Mouse (Mus musculus): ENCODE results near the gene Plod1. TPM values are rescaled to one million over a fixed set of nuclear protein-coding genes. Genes with fewer than 3 reads are reported as not detected.

Gene Plod1
- polyA plus RNA-seq, 1 experiment from 2014 or later, result 40.0 TPM

- no peak overlapping the region for H3K9ac ChIP-seq
- H3K27me3 ChIP-seq (ENCODE audit: insufficient read depth, low read length), result no peaks in the 10 kb centered on the region
- WGBS, result 65% methylated on average over 5 of the region's 5 CpGs
- no peak overlapping the region for H3K4me3 ChIP-seq (ENCODE audit: low read depth, low read length)
- 0 out of 2 replicates have a peak overlapping the region, but pooled peaks have one; percentile 84 for H3K4me2 ChIP-seq
- TF ChIP-seq CTCF (IDR thresholded peaks at IDR 0.05; ENCODE audit: low read depth), result no peak
- H3K27ac ChIP-seq (ENCODE audit: low read depth), result no peak overlapping the region
- H3K9me3 ChIP-seq (ENCODE audit: low read depth, low read length), result no peaks in the 10 kb centered on the region
- no peak for ATAC-seq (ENCODE audit: insufficient read depth)
- peaks cover 19% of the 10 kb centered on the region for H3K4me1 ChIP-seq (ENCODE audit: insufficient read depth)
- no peaks in the 10 kb centered on the region for H3K36me3 ChIP-seq (ENCODE audit: insufficient read depth)
- no peak for DNase-seq
These were observed 919 bp upstream of the Plod1 start for GRCm38 (mm10) chr4:147937486-147937885.

GRCm38 (mm10) chr4:147937021-147937420 is 454 bp upstream of the Plod1 start:
- Histone ChIP-seq H3K4me3 (ENCODE audit: low read depth, low read length) (peak overlapping the region; percentile 71), H3K36me3 (ENCODE audit: insufficient read depth) (no peaks in the 10 kb centered on the region), H3K9ac (peak overlapping the region; percentile 75), H3K27ac (ENCODE audit: low read depth) (no peak overlapping the region), H3K4me2 (peak overlapping the region; percentile 84), H3K9me3 (ENCODE audit: low read depth, low read length) (no peaks in the 10 kb centered on the region), H3K4me1 (ENCODE audit: insufficient read depth) (peaks cover 17% of the 10 kb centered on the region), H3K27me3 (ENCODE audit: insufficient read depth, low read length) (no peaks in the 10 kb centered on the region)
- TF ChIP-seq CTCF (IDR thresholded peaks at IDR 0.05; ENCODE audit: low read depth), result no peak
- WGBS, result 43% methylated on average over 3 of the region's 3 CpGs
- no peak for ATAC-seq (ENCODE audit: insufficient read depth)
- no peak for DNase-seq

- peaks cover 13% of the 10 kb centered on the region for H3K4me1 ChIP-seq (ENCODE audit: insufficient read depth)
- H3K9ac ChIP-seq, result peak overlapping the region; percentile 75
- no peaks in the 10 kb centered on the region for H3K9me3 ChIP-seq (ENCODE audit: low read depth, low read length)
- DNase-seq (no peak), ATAC-seq (ENCODE audit: insufficient read depth) (no peak)
- no peaks in the 10 kb centered on the region for H3K27me3 ChIP-seq (ENCODE audit: insufficient read depth, low read length)
- peak overlapping the region; percentile 71 for H3K4me3 ChIP-seq (ENCODE audit: low read depth, low read length)
- WGBS, result 14% methylated on average over 9 of the region's 9 CpGs
- peaks cover 2% of the 10 kb centered on the region; the same call in 1 of the 2 replicates for H3K36me3 ChIP-seq (ENCODE audit: insufficient read depth)
- TF ChIP-seq CTCF (IDR thresholded peaks at IDR 0.05; ENCODE audit: low read depth), result no peak
- no peak overlapping the region for H3K27ac ChIP-seq (ENCODE audit: low read depth)
- H3K4me2 ChIP-seq, result peak overlapping the region; percentile 84
These were observed 663 bp downstream of the Plod1 start for GRCm38 (mm10) chr4:147935904-147936303.

GRCm38 (mm10) chr4:147934611-147935010 is 2.0 kb downstream of the Plod1 start:
- DNase-seq (no peak), ATAC-seq (ENCODE audit: insufficient read depth) (no peak)
- 78% methylated on average over 4 of the region's 4 CpGs for WGBS
- H3K27ac ChIP-seq (ENCODE audit: low read depth), result no peak overlapping the region
- H3K36me3 ChIP-seq (ENCODE audit: insufficient read depth), result peaks cover 11% of the 10 kb centered on the region; the same call in 1 of the 2 replicates
- no peaks in the 10 kb centered on the region for H3K9me3 ChIP-seq (ENCODE audit: low read depth, low read length)
- H3K9ac ChIP-seq, result no peak overlapping the region
- H3K27me3 ChIP-seq (ENCODE audit: insufficient read depth, low read length), result no peaks in the 10 kb centered on the region
- H3K4me2 ChIP-seq, result no peak overlapping the region
- H3K4me3 ChIP-seq (ENCODE audit: low read depth, low read length), result no peak overlapping the region
- TF ChIP-seq CTCF (IDR thresholded peaks at IDR 0.05; ENCODE audit: low read depth), result no peak
- H3K4me1 ChIP-seq (ENCODE audit: insufficient read depth), result peaks cover 7% of the 10 kb centered on the region

- Histone ChIP-seq H3K27ac (ENCODE audit: low read depth) (no peak overlapping the region), H3K4me3 (ENCODE audit: low read depth, low read length) (no peak overlapping the region), H3K9me3 (ENCODE audit: low read depth, low read length) (no peaks in the 10 kb centered on the region), H3K4me1 (ENCODE audit: insufficient read depth) (peaks cover 5% of the 10 kb centered on the region; the same call in 1 of the 2 replicates), H3K36me3 (ENCODE audit: insufficient read depth) (peaks cover 11% of the 10 kb centered on the region; the same call in 1 of the 2 replicates), H3K4me2 (no peak overlapping the region), H3K27me3 (ENCODE audit: insufficient read depth, low read length) (no peaks in the 10 kb centered on the region), H3K9ac (no peak overlapping the region)
- 48% methylated on average over 3 of the region's 3 CpGs for WGBS
- ATAC-seq (ENCODE audit: insufficient read depth) (no peak), DNase-seq (no peak)
- no peak for TF ChIP-seq CTCF (IDR thresholded peaks at IDR 0.05; ENCODE audit: low read depth)
These were observed 2.4 kb downstream of the Plod1 start for GRCm38 (mm10) chr4:147934134-147934533.

GRCm38 (mm10) chr4:147930946-147931345 is 5.6 kb downstream of the Plod1 start:
- TF ChIP-seq CTCF (IDR thresholded peaks at IDR 0.05; ENCODE audit: low read depth), result no peak
- WGBS, result 94% methylated on average over 14 of the region's 14 CpGs
- H3K27me3 ChIP-seq (ENCODE audit: insufficient read depth, low read length), result no peaks in the 10 kb centered on the region
- no peak for ATAC-seq (ENCODE audit: insufficient read depth)
- no peaks in the 10 kb centered on the region for H3K9me3 ChIP-seq (ENCODE audit: low read depth, low read length)
- H3K36me3 ChIP-seq (ENCODE audit: insufficient read depth), result peaks cover 11% of the 10 kb centered on the region; the same call in 1 of the 2 replicates
- peaks cover 2% of the 10 kb centered on the region; the same call in 1 of the 2 replicates for H3K4me1 ChIP-seq (ENCODE audit: insufficient read depth)
- H3K9ac ChIP-seq, result no peak overlapping the region
- no peak overlapping the region for H3K27ac ChIP-seq (ENCODE audit: low read depth)
- no peak overlapping the region for H3K4me3 ChIP-seq (ENCODE audit: low read depth, low read length)
- no peak for DNase-seq
- no peak overlapping the region for H3K4me2 ChIP-seq

- H3K4me3 ChIP-seq (ENCODE audit: low read depth, low read length), result no peak overlapping the region
- WGBS, result 76% methylated on average over 7 of the region's 7 CpGs
- H3K27ac ChIP-seq (ENCODE audit: low read depth), result no peak overlapping the region
- peaks cover 11% of the 10 kb centered on the region; the same call in 1 of the 2 replicates for H3K36me3 ChIP-seq (ENCODE audit: insufficient read depth)
- TF ChIP-seq CTCF (IDR thresholded peaks at IDR 0.05; ENCODE audit: low read depth), result no peak
- H3K9ac ChIP-seq, result no peak overlapping the region
- H3K4me1 ChIP-seq (ENCODE audit: insufficient read depth), result no peaks in the 10 kb centered on the region
- no peak for DNase-seq
- H3K4me2 ChIP-seq, result no peak overlapping the region
- ATAC-seq (ENCODE audit: insufficient read depth), result no peak
- H3K27me3 ChIP-seq (ENCODE audit: insufficient read depth, low read length), result no peaks in the 10 kb centered on the region
- H3K9me3 ChIP-seq (ENCODE audit: low read depth, low read length), result no peaks in the 10 kb centered on the region
These were observed 8.0 kb downstream of the Plod1 start for GRCm38 (mm10) chr4:147928540-147928939.

Measured in lung, embryonic 14.5 days (tissue).